Mouse (Mus musculus) ES-Bruce4 (cell line): ENCODE measurements around the gene Klk1b8.

Source experiments
- CTCF ChIP-seq: IDR thresholded peaks from one replicate; pipeline ENCODE4 v1.8.1; 2011; ENCODE audit warnings: low read depth, low read length
- POLR2A ChIP-seq: IDR thresholded peaks from one replicate; pipeline ENCODE4 v1.8.1; 2011; ENCODE audit warnings: low read length; ENCODE audit not compliant: insufficient read depth

DNA sequence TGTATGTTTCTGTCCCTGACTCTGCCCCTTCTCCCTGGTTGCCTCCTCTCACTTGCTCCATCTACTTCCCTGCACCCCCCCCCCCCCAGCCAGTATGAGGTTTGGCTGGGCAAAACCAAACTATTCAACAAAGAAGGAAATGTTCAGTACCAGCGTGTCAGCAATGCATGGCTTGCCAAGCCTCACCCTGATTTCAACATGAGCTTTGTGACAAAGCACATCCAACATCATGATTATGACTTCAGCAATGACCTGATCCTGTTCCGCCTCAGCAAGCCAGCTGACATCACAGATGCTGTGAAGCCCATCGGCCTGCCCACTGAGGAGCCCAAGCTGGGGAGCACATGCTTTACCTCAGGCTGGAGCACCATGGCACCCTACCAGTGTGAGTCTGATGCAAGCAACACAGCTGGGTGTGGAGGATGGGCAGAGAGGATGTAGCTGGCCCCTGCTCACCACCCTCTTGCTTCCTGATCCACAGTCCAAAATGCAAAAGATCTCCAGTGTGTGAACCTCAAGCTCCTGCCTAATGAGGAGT is 5.7 kb upstream of the Klk1b8 start:
- TF ChIP-seq CTCF: no peak
- TF ChIP-seq POLR2A: no peak
